Mouse (Mus musculus): Measurements from ENCODE around the gene Defa25.
"Not testable (repeated sequence)": the region's sequence is repeated elsewhere in the genome, so short reads cannot be mapped to it uniquely, and the experiment has no call there.

Defa25 gene

GRCm38 (mm10) chr8:21084142-21084541 lies at the start of gene Defa25:
TSS of gene Defa25 (plus strand) at chr8:21084442.
- not testable (repeated sequence) for DNase-seq

- not testable (repeated sequence) for DNase-seq
Observed at GRCm38 (mm10) chr8:21054747-21055146, 29.5 kb upstream of the Defa25 start, which contains the start of gene Defa23. TSS of gene Defa23 (plus strand) at chr8:21055047.

GRCm38 (mm10) chr8:21064738-21065137 lies 19.5 kb upstream of the Defa25 start, which contains the start of gene Defa35:
TSS of gene Defa35 (plus strand) at chr8:21065038.
- DNase-seq, result not testable (repeated sequence)

DNA sequence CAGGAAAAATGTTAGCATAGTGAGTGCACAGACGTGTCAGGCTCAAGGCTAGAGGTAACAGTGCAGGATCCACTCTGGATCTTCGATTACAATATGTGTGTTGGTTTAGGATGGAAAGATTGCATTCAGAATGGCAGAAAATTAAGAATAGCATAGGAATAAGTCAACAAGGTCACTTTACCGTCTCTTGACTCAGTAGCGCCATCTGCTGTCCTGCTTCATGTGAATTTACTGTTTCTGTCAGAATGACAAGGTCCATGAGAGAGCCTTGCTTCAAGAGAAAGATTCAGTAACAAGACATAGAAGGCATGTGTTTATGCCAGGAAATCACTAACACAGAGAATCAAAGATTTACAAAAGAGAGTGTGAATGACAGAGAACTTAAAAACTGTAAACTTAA lies 8.9 kb downstream of the Defa25 start:
- DNase-seq, result no peak

- DNase-seq, result not testable (repeated sequence)
Observed at GRCm38 (mm10) chr8:21095950-21096349, 11.7 kb downstream of the Defa25 start, which contains the start of gene Gm14851. TSS of gene Gm14851 (minus strand) at chr8:21096050.

GRCm38 (mm10) chr8:21134342-21134741 lies 50.1 kb downstream of the Defa25 start, which contains the start of gene Defa30:
TSS of gene Defa30 (plus strand) at chr8:21134642.
- not testable (repeated sequence) for DNase-seq

All from right cerebral cortex, postnatal 4 days (tissue).